Mouse (Mus musculus): ENCODE data around the gene Scnm1.

The Scnm1 gene

DNA sequence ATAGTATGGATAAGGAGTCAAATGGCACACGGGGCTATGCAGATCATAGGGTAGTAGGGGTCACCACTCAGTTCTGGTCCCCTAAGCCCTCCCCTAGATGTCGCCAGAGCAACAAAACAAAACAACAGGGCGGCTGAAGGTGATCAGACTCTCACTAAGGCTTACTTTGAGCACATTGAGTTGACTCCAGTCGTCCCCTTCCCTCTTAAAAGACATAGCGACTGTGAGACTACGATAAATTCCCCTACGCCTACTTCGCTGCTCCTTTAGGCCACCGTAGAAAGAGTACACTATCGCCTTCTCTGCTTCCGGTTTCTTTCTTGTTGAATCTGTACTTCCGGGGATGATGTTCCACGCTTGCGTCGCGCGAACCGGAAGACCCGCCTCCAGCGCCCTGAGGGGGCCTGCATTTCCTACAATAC, at the start of gene Scnm1, which contains the start of gene Lysmd1:
Gene Scnm1, minus strand, starts transcription at position 332 of the 422 bp plus-strand sequence.
Gene Lysmd1, plus strand, starts transcription at position 409 of the 422 bp plus-strand sequence.
- DNase-seq (ENCODE audit: low read depth), result peak; percentile 93

GRCm38 (mm10) chr3:95181841-95182240, 48.0 kb upstream of the Scnm1 start:
- no peak for DNase-seq (ENCODE audit: low read depth)

GRCm38 (mm10) chr3:95179890-95180289, 46.1 kb upstream of the Scnm1 start:
- no peak for DNase-seq (ENCODE audit: low read depth)

DNA sequence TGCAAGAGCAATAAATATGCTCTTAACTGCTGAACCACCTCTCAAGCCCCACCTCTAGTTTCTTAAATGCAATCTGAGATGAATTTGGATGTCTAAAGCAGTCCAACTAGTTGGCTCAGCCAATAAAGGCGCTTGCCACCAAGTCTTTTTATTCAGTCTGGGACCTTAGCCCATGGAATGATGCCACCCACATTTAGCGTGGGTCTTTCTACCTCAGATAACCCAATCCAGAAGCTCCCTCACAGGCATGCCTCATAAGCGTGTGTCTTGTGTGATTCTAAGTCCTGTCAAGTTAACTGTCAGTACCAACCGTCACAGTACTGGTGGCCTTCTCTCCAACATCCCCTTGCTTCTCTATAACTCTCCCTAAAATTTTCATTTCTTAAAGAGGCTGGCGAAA, 45.1 kb upstream of the Scnm1 start:
- no peak for DNase-seq (ENCODE audit: low read depth)

DNA sequence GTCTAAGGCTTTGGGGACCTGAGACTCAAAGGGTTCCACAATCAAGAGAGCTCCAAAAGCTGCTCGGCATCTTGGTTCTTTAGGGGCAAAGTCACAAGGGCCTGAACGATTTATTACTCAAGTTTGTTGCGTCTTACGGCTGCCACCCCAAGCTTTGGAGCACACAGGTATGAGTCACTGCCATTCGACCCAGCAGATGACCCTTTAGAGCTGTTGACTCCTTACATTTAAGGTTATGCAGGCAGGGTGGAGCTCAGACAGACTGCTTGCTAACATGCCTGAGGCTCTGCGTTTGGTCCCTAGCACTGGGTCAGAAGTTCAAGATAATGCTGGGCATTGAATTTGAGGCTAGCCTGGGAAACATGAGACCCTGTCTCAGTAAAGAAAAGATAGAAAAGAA, 43.8 kb upstream of the Scnm1 start:
- DNase-seq (ENCODE audit: low read depth), result peak; percentile 54

GRCm38 (mm10) chr3:95176500-95176899, 42.7 kb upstream of the Scnm1 start:
- no peak for DNase-seq (ENCODE audit: low read depth)

DNA sequence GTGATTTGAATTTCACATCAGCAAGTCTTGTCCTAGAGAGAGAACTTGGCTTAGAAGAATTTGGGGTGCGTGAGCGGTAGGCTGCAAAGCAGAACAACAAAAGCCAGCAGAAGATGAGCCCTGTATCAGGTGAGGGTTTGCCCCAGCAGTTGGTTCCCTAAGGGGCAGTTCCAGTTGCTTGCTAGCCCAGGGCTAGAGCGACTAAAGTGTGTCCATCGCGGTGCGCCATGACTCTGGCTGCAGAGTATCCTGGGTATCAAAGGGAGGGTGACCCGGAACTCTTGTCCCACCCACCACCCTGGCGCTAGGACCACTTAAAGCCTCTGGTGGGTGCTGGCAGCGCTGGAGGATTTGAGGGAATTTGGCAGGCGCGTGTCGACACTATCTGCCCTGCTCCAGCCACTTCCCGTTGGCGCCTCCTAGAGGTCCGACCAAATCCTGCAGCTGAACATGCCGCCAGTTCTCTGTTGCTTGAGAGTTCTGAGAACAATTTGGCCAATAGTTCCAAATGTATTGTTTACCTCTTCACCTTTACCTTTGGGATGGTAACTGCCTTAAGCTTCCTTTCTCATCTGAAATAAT, 40.3 kb upstream of the Scnm1 start:
- peak; percentile 25 for DNase-seq (ENCODE audit: low read depth)

DNA sequence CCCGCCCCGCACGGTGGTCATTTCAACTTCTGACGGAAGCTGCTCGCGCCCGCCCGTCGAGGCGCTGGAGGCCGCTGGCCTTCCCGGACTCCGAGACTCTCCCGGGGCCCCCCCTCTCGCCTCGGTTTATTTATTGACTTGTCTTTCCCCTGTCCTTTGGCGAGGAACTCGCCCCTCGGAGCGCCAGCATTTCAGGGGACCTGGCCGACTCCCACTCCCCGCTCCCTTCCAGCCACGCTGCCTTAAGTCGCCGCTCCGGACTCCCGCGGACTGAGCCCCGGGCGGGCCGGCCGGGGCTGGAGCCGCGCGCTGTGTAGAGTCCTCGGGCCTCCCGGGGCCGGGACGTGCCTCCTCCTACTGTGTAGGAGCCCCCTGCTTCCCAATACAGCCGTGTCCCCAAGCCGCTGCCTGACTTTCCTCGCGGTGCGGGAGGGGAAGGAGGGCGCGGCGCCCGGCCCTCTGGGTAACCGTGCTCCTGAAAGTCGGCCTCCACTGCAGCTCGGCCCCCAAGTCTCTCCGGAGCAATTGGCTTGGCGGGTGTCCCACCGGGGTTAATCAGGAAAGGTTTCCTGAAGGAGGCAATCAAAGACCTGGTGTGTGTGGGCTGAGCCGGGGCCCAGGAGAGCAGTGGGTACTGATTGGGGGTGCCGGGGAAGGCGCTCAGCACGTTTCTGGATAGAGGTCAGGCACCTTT, 39.6 kb upstream of the Scnm1 start:
- no peak for DNase-seq (ENCODE audit: low read depth)

DNA sequence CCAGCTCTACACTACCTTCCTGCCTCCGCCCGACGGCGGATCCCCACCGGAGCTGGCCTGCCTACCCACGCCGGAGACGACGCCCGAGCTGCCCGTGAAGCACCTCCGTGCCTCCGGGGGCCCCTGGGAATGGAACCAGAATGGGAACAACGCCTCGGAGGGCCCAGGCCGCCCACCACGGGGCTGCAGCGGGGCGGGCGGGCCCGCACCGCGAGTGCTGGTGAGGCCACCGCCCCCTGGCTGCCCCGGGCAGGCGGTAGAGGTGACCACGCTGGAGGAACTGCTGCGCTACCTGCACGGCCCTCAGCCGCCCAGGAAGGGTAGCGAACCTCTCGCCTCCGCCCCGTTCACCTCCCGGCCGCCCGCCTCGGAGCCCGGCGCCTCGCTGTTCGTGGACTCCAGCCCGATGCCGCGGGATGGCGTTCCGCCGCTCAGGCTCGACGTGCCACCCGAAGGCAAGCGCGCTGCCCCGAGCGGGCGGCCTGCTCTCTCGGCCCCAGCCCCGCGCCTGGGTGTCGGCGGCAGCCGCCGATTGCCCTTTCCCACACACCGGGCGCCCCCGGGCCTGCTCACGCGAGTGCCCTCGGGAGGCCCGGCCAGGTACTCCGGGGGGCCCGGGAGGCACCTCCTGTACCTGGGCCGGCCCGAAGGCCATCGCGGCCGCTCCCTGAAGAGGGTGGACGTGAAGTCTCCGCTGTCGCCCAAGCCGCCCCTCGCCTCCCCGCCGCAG, 38.9 kb upstream of the Scnm1 start:
- DNase-seq (ENCODE audit: low read depth), result no peak

GRCm38 (mm10) chr3:95171105-95171504, 37.3 kb upstream of the Scnm1 start:
- no peak for DNase-seq (ENCODE audit: low read depth)

- DNase-seq (ENCODE audit: low read depth), result no peak
These were observed 36.2 kb upstream of the Scnm1 start for GRCm38 (mm10) chr3:95169996-95170395.

- no peak for DNase-seq (ENCODE audit: low read depth)
These were observed 31.0 kb upstream of the Scnm1 start for GRCm38 (mm10) chr3:95164840-95165239.

- no peak for DNase-seq (ENCODE audit: low read depth)
These were observed 30.4 kb upstream of the Scnm1 start for GRCm38 (mm10) chr3:95164256-95164550.

GRCm38 (mm10) chr3:95163419-95164255, 29.8 kb upstream of the Scnm1 start:
- DNase-seq (ENCODE audit: low read depth), result no peak

DNA sequence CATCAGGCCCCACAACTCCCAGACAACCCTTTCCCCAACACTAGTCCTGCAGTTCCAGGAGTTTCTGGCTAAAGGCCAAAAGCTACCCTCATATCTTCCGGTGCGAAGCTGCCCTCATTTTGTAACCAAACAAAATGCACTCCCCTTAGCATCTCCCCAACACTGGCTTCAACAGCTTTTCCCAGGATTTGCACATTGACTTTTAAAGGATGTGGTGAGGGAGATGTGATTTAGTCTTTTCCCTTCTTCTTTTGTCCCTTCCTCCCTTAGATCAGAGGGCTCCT, 28.5 kb upstream of the Scnm1 start:
- no peak for DNase-seq (ENCODE audit: low read depth)

GRCm38 (mm10) chr3:95161618-95162344, 28.0 kb upstream of the Scnm1 start:
- no peak for DNase-seq (ENCODE audit: low read depth)

DNA sequence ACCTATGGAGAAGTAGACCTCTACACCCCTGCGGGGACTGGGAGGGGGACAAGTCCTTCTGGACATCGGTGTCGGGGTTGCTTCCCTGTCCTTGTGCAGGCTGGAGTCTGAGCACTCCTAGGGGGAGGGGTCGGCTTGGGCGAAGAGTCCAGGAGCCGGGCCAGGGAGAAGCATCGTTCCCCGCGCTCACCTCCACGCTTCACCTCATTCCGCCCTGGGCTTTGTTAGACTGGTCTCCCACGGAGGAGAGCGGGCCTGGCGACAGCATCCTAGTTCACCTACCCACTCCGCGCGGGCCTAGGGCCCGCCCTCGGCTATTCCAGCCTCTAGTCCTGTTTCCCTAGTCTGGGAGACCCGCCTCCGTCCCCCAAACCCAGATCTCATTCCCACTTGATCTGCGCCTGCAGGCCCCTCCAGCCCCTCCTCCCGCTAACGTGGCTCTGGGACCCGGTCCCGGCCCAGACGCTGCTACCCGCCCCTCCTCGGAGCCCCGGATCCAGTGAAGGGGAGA, 27.3 kb upstream of the Scnm1 start:
- DNase-seq (ENCODE audit: low read depth), result no peak

- peak; percentile 94 for DNase-seq (ENCODE audit: low read depth)
These were observed 26.5 kb upstream of the Scnm1 start, which contains the start of gene Sema6c for GRCm38 (mm10) chr3:95159987-95160963. Gene Sema6c, plus strand, starts transcription at chr3:95160457.

DNA sequence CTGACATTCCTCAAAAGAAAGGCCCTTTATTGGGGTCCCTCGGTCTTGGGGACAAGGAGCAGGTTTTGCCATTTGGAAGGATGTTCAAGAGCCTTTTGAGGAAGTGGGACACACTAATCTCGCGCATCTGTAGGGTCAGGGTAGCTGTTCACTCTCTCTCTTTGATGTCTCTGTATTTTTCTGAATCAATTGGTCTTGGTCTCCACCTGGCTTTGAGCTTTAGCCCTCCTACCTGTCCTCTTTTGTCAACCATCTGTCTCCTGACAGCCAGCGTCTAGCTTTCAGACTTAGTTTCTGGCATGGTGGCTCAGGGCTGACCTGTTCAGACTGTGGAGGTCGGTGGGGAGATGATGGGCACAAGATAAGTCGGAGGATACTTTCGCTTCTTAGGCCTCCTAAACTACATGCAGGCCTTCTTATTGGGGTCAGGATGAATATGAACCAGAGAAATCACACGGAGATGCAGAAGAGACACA, 25.7 kb upstream of the Scnm1 start:
- DNase-seq (ENCODE audit: low read depth), result no peak

DNA sequence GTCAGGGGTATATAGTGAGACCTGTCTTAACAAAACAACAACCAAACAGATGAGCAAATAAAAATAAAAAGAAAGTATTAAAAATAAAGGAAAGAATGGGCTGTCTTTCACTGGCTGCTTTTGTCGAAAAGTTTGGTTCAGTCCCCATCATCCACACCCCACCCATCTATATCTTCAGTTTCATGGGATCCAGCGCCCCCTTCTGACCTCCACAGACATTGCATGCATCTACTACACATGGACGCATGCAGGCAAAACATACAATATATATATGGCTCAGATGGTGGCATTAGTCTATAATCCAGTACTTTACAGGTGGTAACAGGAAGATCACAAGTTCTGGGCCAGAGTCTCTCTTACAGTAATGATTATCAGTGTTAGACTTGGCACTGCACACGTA, 20.1 kb upstream of the Scnm1 start:
- DNase-seq (ENCODE audit: low read depth), result peak; percentile 66

Measured in NIH3T3 (cell line).